Mouse (Mus musculus): ENCODE measurements around the gene Nr3c2. TPM values are rescaled to one million over a fixed set of nuclear protein-coding genes. Genes with fewer than 3 reads are reported as not detected.

Gene Nr3c2
- polyA plus RNA-seq, 1 experiment from 2014 or later, result 1.4 TPM

- DNase-seq (ENCODE audit: low spot score), result peak; percentile 90
- peak overlapping the region; percentile 98 for H3K4me2 ChIP-seq
- no peaks in the 10 kb centered on the region for H3K9me3 ChIP-seq (ENCODE audit: control insufficient read depth, low read length)
- peak; percentile 96 for ATAC-seq (replicated peaks; ENCODE audit: low FRiP score)
- peaks cover 41% of the 10 kb centered on the region for H3K27me3 ChIP-seq (replicated peaks; ENCODE audit: control insufficient read depth, insufficient read depth, low read length)
- under 1% methylated on average over 41 of the region's 41 CpGs for WGBS
- H3K4me1 ChIP-seq (replicated peaks; ENCODE audit: control insufficient read depth, insufficient read depth, low read length), result peaks cover 17% of the 10 kb centered on the region
- no peaks in the 10 kb centered on the region for H3K36me3 ChIP-seq (ENCODE audit: control insufficient read depth, insufficient read depth, low read length)
- H3K27ac ChIP-seq (ENCODE audit: low read depth, low read length), result no peak overlapping the region
- H3K9ac ChIP-seq (ENCODE audit: low read depth, low read length), result peak overlapping the region; percentile 48
- H3K4me3 ChIP-seq (ENCODE audit: low read depth, low read length), result peak overlapping the region; percentile 71
Measured at GRCm38 (mm10) chr8:76901430-76902204, 2.4 kb downstream of the Nr3c2 start.

- no peaks in the 10 kb centered on the region for H3K9me3 ChIP-seq (ENCODE audit: control insufficient read depth, low read length)
- peaks cover 39% of the 10 kb centered on the region for H3K27me3 ChIP-seq (replicated peaks; ENCODE audit: control insufficient read depth, insufficient read depth, low read length)
- H3K4me1 ChIP-seq (replicated peaks; ENCODE audit: control insufficient read depth, insufficient read depth, low read length), result peaks cover 17% of the 10 kb centered on the region
- peak; percentile 38 for ATAC-seq (replicated peaks; ENCODE audit: low FRiP score)
- WGBS, result under 1% methylated on average over 33 of the region's 35 CpGs
- H3K27ac ChIP-seq (ENCODE audit: low read depth, low read length), result no peak overlapping the region
- peak overlapping the region; percentile 98 for H3K4me2 ChIP-seq
- H3K4me3 ChIP-seq (ENCODE audit: low read depth, low read length), result peak overlapping the region; percentile 71
- peak overlapping the region; percentile 48 for H3K9ac ChIP-seq (ENCODE audit: low read depth, low read length)
- no peaks in the 10 kb centered on the region for H3K36me3 ChIP-seq (ENCODE audit: control insufficient read depth, insufficient read depth, low read length)
- DNase-seq (ENCODE audit: low spot score), result no peak
Measured at GRCm38 (mm10) chr8:76902205-76903078, 3.2 kb downstream of the Nr3c2 start.

DNA sequence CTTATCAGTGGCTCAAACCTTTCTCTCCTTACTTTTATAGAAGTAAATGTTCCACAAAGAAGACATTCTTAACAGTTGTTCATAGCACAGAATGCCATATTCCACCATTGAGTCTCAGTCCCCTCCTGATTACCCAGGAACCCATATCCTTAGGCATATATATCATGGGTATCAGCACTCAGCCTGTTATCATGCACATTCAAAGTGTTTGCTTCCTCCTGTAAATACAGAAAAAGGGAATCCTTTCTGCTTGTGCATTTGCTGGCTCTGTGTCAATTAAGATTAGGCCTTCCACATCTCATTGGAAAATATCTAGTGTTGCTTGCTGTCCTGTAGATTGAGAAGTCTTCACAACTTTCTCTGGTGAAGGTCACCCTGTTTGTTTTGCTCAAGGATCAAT is 12.0 kb downstream of the Nr3c2 start:
- Histone ChIP-seq H3K27me3 (replicated peaks; ENCODE audit: control insufficient read depth, insufficient read depth, low read length) (no peaks in the 10 kb centered on the region), H3K4me1 (replicated peaks; ENCODE audit: control insufficient read depth, insufficient read depth, low read length) (no peaks in the 10 kb centered on the region), H3K9me3 (ENCODE audit: control insufficient read depth, low read length) (no peaks in the 10 kb centered on the region), H3K4me2 (no peak overlapping the region), H3K27ac (ENCODE audit: low read depth, low read length) (no peak overlapping the region), H3K4me3 (ENCODE audit: low read depth, low read length) (no peak overlapping the region), H3K9ac (ENCODE audit: low read depth, low read length) (no peak overlapping the region), H3K36me3 (ENCODE audit: control insufficient read depth, insufficient read depth, low read length) (no peaks in the 10 kb centered on the region)
- no peak for DNase-seq (ENCODE audit: low spot score)
- ATAC-seq (replicated peaks; ENCODE audit: low FRiP score), result no peak

DNA sequence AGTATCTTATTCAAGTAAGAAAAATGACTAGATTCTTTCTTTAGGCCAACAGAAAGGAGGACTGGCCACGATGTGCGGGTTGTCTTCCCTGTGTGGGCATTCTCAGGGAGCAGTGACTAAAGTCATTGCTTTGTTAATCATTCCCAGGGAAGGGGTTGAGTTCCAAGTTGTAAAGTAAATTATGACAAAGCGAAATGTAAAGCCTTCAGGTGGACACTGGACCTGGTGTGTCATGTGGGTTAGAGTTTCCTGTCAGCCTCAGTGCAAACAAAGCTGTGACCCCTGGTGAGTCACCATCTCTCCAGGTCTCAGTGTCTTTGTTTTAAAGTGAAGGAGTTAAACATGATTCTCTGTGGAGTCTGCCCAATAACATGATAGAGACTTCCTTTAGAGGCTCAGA is 13.4 kb downstream of the Nr3c2 start:
- peak; percentile 63 for ATAC-seq (replicated peaks; ENCODE audit: low FRiP score)
- Histone ChIP-seq H3K36me3 (ENCODE audit: control insufficient read depth, insufficient read depth, low read length) (no peaks in the 10 kb centered on the region), H3K27me3 (replicated peaks; ENCODE audit: control insufficient read depth, insufficient read depth, low read length) (no peaks in the 10 kb centered on the region), H3K4me2 (no peak overlapping the region), H3K27ac (ENCODE audit: low read depth, low read length) (no peak overlapping the region), H3K9ac (ENCODE audit: low read depth, low read length) (no peak overlapping the region), H3K9me3 (ENCODE audit: control insufficient read depth, low read length) (no peaks in the 10 kb centered on the region), H3K4me1 (replicated peaks; ENCODE audit: control insufficient read depth, insufficient read depth, low read length) (no peaks in the 10 kb centered on the region), H3K4me3 (ENCODE audit: low read depth, low read length) (no peak overlapping the region)
- DNase-seq (ENCODE audit: low spot score), result no peak
- WGBS, result 71% methylated on average over 3 of the region's 3 CpGs

DNA sequence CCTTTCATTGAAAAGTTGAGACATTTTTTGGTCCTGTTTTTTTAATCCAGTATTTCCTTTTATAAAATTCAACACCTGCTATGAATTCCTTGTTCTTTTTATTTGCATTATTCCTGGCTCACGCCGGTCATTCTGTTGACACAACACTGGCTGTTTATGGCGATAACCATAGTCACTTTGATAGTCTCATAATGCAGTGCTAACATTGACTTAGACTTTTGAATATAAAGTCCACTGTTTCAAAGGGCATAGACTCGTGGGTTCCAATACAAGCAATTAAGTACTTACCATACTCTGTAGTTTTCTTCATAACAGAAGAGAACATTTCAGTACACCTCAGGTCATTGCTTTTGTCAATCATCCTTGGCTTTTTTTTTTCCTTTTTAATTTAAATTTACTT is 14.0 kb downstream of the Nr3c2 start:
- no peak overlapping the region for H3K4me3 ChIP-seq (ENCODE audit: low read depth, low read length)
- no peaks in the 10 kb centered on the region for H3K9me3 ChIP-seq (ENCODE audit: control insufficient read depth, low read length)
- no peaks in the 10 kb centered on the region for H3K36me3 ChIP-seq (ENCODE audit: control insufficient read depth, insufficient read depth, low read length)
- no peak overlapping the region for H3K27ac ChIP-seq (ENCODE audit: low read depth, low read length)
- DNase-seq (ENCODE audit: low spot score) (no peak), ATAC-seq (replicated peaks; ENCODE audit: low FRiP score) (no peak)
- H3K4me2 ChIP-seq, result no peak overlapping the region
- no peaks in the 10 kb centered on the region for H3K4me1 ChIP-seq (replicated peaks; ENCODE audit: control insufficient read depth, insufficient read depth, low read length)
- no peaks in the 10 kb centered on the region for H3K27me3 ChIP-seq (replicated peaks; ENCODE audit: control insufficient read depth, insufficient read depth, low read length)
- H3K9ac ChIP-seq (ENCODE audit: low read depth, low read length), result no peak overlapping the region
- WGBS, result 72% methylated on average over 4 of the region's 4 CpGs

GRCm38 (mm10) chr8:76915260-76915659 is 16.0 kb downstream of the Nr3c2 start:
- Histone ChIP-seq H3K9ac (ENCODE audit: low read depth, low read length) (no peak overlapping the region), H3K4me3 (ENCODE audit: low read depth, low read length) (no peak overlapping the region), H3K27me3 (replicated peaks; ENCODE audit: control insufficient read depth, insufficient read depth, low read length) (no peaks in the 10 kb centered on the region), H3K4me1 (replicated peaks; ENCODE audit: control insufficient read depth, insufficient read depth, low read length) (no peaks in the 10 kb centered on the region), H3K4me2 (no peak overlapping the region), H3K27ac (ENCODE audit: low read depth, low read length) (no peak overlapping the region), H3K36me3 (ENCODE audit: control insufficient read depth, insufficient read depth, low read length) (no peaks in the 10 kb centered on the region), H3K9me3 (ENCODE audit: control insufficient read depth, low read length) (no peaks in the 10 kb centered on the region)
- WGBS, result 79% methylated on average over 2 of the region's 2 CpGs
- ATAC-seq (replicated peaks; ENCODE audit: low FRiP score), result no peak
- no peak for DNase-seq (ENCODE audit: low spot score)

DNA sequence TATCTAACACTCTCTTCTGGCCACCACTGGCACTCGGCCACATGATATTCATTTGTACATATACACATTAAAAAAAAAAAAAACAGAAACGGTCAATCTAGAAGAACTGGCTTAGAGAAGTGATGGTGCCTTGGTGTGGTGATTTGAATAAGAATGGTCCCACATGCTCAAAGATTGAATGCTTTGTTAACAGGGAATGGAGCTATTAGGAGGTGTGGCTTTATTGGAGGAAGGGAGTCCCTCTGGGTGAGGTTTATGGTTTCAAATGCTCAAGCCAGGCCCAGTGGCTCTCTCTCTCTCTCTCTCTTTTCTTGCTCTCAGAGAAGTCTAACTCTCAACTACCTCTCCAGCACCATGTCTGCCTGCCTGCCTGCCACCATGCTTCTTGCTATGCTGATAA is 20.3 kb downstream of the Nr3c2 start:
- Histone ChIP-seq H3K27ac (ENCODE audit: low read depth, low read length) (no peak overlapping the region), H3K27me3 (replicated peaks; ENCODE audit: control insufficient read depth, insufficient read depth, low read length) (no peaks in the 10 kb centered on the region), H3K9me3 (ENCODE audit: control insufficient read depth, low read length) (no peaks in the 10 kb centered on the region), H3K36me3 (ENCODE audit: control insufficient read depth, insufficient read depth, low read length) (no peaks in the 10 kb centered on the region), H3K4me3 (ENCODE audit: low read depth, low read length) (no peak overlapping the region), H3K4me2 (no peak overlapping the region), H3K9ac (ENCODE audit: low read depth, low read length) (no peak overlapping the region), H3K4me1 (replicated peaks; ENCODE audit: control insufficient read depth, insufficient read depth, low read length) (no peaks in the 10 kb centered on the region)
- ATAC-seq (replicated peaks; ENCODE audit: low FRiP score), result no peak
- DNase-seq (ENCODE audit: low spot score), result no peak
- whole genome bisulfite sequencing, result 86% methylated on average over 2 of the region's 2 CpGs

GRCm38 (mm10) chr8:76924150-76924549 is 24.9 kb downstream of the Nr3c2 start:
- H3K4me1 ChIP-seq (replicated peaks; ENCODE audit: control insufficient read depth, insufficient read depth, low read length), result no peaks in the 10 kb centered on the region
- no peaks in the 10 kb centered on the region for H3K9me3 ChIP-seq (ENCODE audit: control insufficient read depth, low read length)
- 80% methylated on average over 4 of the region's 4 CpGs for WGBS
- DNase-seq (ENCODE audit: low spot score), result no peak
- no peaks in the 10 kb centered on the region for H3K27me3 ChIP-seq (replicated peaks; ENCODE audit: control insufficient read depth, insufficient read depth, low read length)
- no peak overlapping the region for H3K4me2 ChIP-seq
- no peak for ATAC-seq (replicated peaks; ENCODE audit: low FRiP score)
- no peak overlapping the region for H3K27ac ChIP-seq (ENCODE audit: low read depth, low read length)
- H3K36me3 ChIP-seq (ENCODE audit: control insufficient read depth, insufficient read depth, low read length), result no peaks in the 10 kb centered on the region
- H3K4me3 ChIP-seq (ENCODE audit: low read depth, low read length), result no peak overlapping the region
- no peak overlapping the region for H3K9ac ChIP-seq (ENCODE audit: low read depth, low read length)

All from liver, embryonic 11.5 days (tissue).